Mouse (Mus musculus) urinary bladder, postnatal 25 days (tissue): Measurements from ENCODE around the gene Fbxw2.
"Not testable (repeated sequence)": the region's sequence is repeated elsewhere in the genome, so short reads cannot be mapped to it uniquely, and the experiment has no call there.

Source experiments
- DNase-seq: peaks from one replicate; pipeline ENCODE4 v3.0.0; 2022; ENCODE audit warnings: low spot score

Fbxw2 gene

GRCm38 (mm10) chr2:34772252-34773235, 53.6 kb downstream of the Fbxw2 start:
- DNase-seq = no peak

GRCm38 (mm10) chr2:34771368-34772226, 54.5 kb downstream of the Fbxw2 start, which contains the start of gene Hspa5:
Gene Hspa5 (plus strand): TSS chr2:34771970.
- peak; percentile 94 for DNase-seq

GRCm38 (mm10) chr2:34770951-34771350, 55.2 kb downstream of the Fbxw2 start:
- no peak for DNase-seq

DNA sequence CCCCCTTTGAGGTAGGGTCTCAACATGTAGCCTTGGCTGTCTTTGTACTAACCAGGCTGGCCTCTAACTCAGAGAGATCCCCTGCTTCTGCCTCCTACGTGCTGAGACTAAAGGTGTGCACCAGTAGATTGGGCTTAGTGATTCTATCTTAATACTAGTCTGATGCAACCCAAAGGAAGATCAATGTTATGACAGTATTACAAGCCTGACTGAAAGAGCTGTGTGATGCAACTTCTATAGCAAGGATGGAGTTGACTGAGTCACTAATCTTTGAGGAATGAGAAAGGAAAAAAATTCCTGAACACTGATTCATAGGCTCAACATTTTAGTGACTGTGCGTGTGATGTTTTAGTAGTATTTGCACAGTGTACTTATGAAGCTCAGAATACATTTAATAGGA, 56.1 kb downstream of the Fbxw2 start:
- DNase-seq = no peak

DNA sequence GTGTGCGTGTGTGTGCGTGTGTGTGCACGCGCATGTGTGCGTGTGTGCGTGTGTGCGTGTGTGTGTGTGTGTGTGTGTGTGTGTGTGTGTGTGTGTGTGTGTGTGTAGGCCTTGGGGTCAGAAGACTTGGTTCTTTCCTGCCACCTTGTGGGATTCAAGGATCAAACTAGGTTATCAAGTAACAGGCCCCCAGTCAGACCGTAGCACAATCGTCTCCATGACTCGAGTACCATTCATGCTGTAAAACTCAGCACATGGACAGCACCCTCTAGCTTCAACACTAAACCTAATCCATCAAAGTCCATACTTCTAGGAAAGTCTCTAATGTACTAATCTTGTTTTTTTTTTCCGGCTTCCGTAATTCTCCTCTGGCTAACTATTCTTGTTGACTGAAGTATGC, 61.3 kb downstream of the Fbxw2 start:
- DNase-seq = no peak

- no peak for DNase-seq
Observed at GRCm38 (mm10) chr2:34762872-34763271, 63.2 kb downstream of the Fbxw2 start.

- no peak for DNase-seq
Observed at GRCm38 (mm10) chr2:34762174-34762573, 63.9 kb downstream of the Fbxw2 start.

DNA sequence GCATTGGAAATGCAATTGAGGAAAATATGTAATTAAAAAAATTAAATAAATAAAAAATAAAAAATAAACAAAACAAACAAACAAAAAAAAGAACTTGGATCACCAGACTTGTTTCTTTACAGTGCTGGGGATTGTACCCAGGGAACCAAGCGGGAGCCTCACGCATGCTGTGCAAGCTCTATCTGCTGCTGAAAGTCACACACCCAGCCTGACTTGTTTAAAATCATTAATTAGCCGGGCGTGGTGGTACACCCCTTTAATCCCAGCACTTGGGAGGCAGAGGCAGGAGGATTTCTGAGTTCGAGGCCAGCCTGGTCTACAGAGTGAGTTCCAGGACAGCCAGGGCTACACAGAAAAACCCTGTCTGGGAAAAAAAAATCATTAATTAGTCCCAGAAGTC, 64.8 kb downstream of the Fbxw2 start:
- DNase-seq = not testable (repeated sequence)

GRCm38 (mm10) chr2:34757341-34757740, 68.8 kb downstream of the Fbxw2 start:
- no peak for DNase-seq

- peak; percentile 7 for DNase-seq
Observed at GRCm38 (mm10) chr2:34754551-34755358, 71.4 kb downstream of the Fbxw2 start, which contains the start of gene Gapvd1. Gene Gapvd1 (minus strand): TSS chr2:34755232.
